Mouse (Mus musculus) embryonic fibroblast, embryonic 13.5 days (primary cell): ENCODE measurements at regions not wholly inside any gene's neighbourhood (a gene's known extent, or its start where the extent isn't known, plus 50 kb on each side); places are given as distances from the start of the nearest gene placed in this dataset.

Experiments
- H3K27ac ChIP-seq: 2 replicates; pipeline ENCODE4 v1.5.1; 2012; ENCODE audit warnings: low read length, control low read depth, inconsistent platforms; ENCODE audit not compliant: insufficient read depth
- H3K4me1 ChIP-seq: 2 replicates; pipeline ENCODE4 v1.6.1; 2011; ENCODE audit warnings: low read length; ENCODE audit not compliant: control insufficient read depth, insufficient read depth
- H3K4me3 ChIP-seq: 2 replicates; pipeline ENCODE4 v1.5.1; 2011; ENCODE audit warnings: mild to moderate bottlenecking, control low read depth, low read length; ENCODE audit not compliant: insufficient read depth
- CTCF ChIP-seq: IDR thresholded peaks from 2 replicates; pipeline ENCODE4 v1.5.1; 2011; ENCODE audit warnings: mild to moderate bottlenecking, control low read depth, low read length, moderate library complexity, borderline replicate concordance; ENCODE audit not compliant: insufficient read depth
- POLR2A ChIP-seq: IDR thresholded peaks from 2 replicates; pipeline ENCODE4 v1.6.1; 2011; ENCODE audit warnings: low read depth, mild to moderate bottlenecking, control low read depth, low read length, moderate library complexity

DNA sequence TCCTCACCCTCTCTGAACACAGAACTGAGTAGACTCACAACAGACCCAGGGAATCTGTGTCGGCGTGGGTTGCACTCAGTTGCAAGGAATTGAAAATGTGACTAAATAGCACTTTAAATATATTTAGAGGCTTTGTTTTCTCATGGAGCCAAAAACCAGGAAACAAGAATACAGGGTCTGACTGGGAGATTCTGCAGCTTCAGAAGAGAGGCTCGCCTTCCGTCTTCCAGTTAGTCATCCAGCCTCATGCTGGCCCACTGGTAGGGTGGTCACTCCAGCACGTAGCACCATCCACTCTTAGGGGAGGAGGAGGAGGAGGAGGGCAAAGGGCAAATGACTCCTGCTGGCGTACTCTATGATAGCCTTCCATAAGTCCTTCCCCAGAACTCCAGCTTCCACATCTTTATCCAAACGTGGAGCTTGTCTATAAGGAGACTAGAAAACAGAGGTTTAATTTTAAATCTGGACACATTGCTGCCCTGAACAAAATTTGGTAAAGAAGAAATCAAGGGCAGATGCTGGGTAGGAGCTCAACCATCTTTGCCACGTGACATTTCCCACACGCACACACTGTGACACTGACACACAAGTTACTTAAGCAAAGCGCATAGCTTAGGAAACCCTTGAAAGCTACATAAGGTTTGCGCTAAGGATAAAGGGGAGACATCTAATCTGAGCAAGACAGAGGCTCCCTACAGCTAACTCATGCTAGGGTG lies 60.8 kb downstream of the Mis18a start:
- Histone ChIP-seq H3K4me3 (no peak overlapping the region), H3K27ac (no peak overlapping the region), H3K4me1 (no peaks in the 10 kb centered on the region)
- TF ChIP-seq POLR2A (no peak), CTCF (no peak)

DNA sequence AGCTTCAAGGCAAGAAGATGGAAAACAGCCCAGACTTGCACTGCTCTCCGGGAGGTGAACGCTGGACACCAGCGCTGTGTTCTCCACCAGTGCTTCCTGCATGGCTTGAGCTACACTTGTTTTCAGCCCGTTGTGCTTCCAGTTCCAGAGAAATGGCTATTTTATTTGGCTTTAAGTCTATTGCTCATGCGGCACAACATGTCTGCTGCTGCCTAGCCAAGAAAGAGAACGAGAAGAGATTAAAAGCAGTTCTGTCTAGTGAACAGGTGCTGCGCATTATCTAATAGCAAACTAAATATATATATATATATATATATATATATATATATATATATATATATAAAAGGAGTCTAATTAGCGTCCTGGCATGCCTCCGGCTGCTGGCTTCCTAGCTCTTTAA lies 63.1 kb downstream of the Mis18a start:
- no peaks in the 10 kb centered on the region for H3K4me1 ChIP-seq
- H3K4me3 ChIP-seq = no peak overlapping the region
- H3K27ac ChIP-seq = no peak overlapping the region
- TF ChIP-seq POLR2A (no peak), CTCF (no peak)

DNA sequence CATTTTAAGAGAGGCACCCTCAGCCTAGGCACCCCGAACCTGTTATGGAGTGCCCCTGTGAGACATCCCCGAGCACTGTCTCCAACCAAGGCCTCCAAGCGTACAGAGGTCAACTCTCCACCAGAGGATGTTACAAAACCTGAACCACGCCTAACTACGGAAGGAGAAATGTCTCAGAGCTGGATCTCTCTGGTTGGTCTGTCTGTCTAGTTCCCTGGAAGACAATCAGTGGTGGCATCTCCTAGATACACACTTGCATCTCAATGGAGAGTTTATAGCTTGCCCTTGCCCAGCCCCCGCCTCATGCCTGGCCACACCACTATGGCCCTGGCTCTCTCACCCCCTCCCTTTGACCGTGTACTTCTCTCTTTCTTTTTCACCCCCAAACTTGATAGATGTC lies 69.2 kb downstream of the Mis18a start:
- no peak overlapping the region for H3K27ac ChIP-seq
- no peak for TF ChIP-seq CTCF
- no peak for TF ChIP-seq POLR2A
- no peak overlapping the region for H3K4me3 ChIP-seq

DNA sequence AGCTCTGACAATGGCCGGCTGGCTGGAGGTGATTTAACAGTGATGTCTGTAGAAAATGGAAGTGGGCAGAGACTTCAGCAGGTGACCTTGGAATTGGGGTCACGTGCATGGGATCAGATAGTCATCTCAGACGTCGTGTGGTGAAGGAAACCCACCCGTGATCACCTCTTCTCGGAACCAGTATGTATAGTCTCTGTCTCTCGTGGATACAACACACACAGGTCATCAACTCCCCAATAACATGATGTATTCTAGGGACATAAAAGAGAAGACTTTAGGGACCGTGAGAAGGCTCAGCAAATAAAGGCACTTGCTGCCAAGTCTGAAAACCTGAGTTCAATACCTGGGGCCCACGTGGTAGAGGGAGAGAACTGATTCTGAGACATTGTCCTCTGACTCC lies 70.2 kb downstream of the Mis18a start:
- H3K4me3 ChIP-seq = no peak overlapping the region
- H3K4me1 ChIP-seq = no peaks in the 10 kb centered on the region
- no peak for TF ChIP-seq CTCF
- TF ChIP-seq POLR2A = no peak
- no peak overlapping the region for H3K27ac ChIP-seq

More for the DNA sequence above, 69.2 kb downstream of the Mis18a start:
- no peaks in the 10 kb centered on the region for H3K4me1 ChIP-seq

DNA sequence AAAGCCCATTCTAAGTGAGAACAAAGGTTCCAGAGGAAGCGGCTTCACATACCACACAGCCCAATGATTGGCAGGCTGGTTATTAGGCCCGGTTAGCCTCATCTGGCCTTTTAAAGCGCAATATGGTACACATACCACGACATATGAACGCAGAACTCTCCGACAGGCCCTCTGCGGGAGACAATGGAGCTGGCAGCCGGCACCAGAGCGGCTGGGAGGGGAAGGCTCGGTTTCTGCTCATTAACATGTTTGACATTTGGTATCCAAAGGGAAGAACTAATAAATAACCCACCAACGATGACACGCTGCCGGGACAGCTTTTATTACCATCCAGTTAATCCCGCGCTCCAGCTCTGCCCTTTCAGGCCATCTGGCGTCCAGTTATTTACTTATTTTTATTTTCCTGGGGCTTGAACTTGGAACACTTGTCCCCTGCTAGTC lies 70.6 kb downstream of the Mis18a start:
- Histone ChIP-seq H3K4me1 (no peaks in the 10 kb centered on the region), H3K27ac (no peak overlapping the region), H3K4me3 (no peak overlapping the region)
- TF ChIP-seq CTCF = no peak
- TF ChIP-seq POLR2A = no peak

DNA sequence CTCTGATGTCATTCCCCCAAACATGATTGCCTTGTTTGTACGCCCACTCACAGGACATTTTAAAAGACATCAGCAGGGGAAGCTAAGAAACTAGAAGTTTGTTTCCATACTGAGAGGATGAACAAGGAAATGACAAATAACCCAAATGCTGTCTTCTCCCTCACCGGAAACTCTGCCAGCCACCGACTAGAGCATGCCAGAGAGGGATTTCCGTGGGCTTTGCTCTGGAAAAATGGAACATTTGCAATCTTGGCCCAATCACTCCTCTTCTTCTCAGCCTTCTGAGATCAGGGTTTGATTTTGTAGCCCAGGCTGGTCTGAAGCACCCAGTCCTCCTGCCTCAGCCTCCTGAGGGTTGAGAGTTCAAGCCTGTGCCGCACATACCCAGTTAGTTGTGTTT lies 72.4 kb downstream of the Mis18a start:
- H3K27ac ChIP-seq = no peak overlapping the region
- TF ChIP-seq CTCF (no peak), POLR2A (no peak)
- H3K4me1 ChIP-seq = no peaks in the 10 kb centered on the region
- H3K4me3 ChIP-seq = no peak overlapping the region

DNA sequence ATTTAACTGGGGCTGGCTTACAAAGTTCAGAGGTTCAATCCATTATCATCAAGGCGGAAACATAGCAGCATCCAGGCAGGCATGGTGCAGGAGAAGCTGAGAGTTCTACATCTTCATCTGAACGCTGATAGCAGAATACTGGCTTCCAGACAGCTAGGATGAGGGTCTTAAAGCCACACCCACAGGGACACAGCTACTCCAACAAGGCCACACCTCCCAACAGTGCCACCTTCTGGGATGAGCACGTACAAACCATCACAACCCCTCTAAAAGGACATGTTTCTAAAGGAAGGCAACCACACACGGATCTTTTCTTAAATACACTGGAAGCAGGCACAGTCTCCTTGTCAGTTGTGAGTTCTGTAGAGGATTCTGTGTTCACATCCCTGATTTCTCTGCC lies 74.4 kb downstream of the Mis18a start:
- TF ChIP-seq CTCF = no peak
- TF ChIP-seq POLR2A = no peak
- Histone ChIP-seq H3K27ac (no peak overlapping the region), H3K4me3 (no peak overlapping the region), H3K4me1 (no peaks in the 10 kb centered on the region)

DNA sequence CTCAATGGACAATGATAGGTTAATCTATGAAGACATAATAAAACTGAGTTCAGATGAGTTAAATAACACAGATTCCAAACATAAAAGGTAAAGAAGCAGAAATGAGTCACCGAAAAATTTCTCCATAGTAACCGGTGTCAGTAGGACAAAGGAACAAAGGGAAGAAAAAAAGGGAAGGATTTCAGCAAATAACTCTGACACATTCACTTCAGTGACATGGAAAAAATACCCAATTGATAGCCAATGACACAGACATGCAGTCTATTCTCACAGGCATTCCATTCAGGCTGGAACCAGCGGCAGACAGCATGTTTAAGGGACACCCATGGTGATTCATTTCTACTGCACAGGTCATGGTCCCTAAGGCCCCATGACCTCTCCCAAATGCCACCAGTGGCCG lies 79.0 kb downstream of the Mis18a start:
- Histone ChIP-seq H3K27ac (no peak overlapping the region), H3K4me3 (no peak overlapping the region), H3K4me1 (no peaks in the 10 kb centered on the region)
- no peak for TF ChIP-seq POLR2A
- no peak for TF ChIP-seq CTCF

DNA sequence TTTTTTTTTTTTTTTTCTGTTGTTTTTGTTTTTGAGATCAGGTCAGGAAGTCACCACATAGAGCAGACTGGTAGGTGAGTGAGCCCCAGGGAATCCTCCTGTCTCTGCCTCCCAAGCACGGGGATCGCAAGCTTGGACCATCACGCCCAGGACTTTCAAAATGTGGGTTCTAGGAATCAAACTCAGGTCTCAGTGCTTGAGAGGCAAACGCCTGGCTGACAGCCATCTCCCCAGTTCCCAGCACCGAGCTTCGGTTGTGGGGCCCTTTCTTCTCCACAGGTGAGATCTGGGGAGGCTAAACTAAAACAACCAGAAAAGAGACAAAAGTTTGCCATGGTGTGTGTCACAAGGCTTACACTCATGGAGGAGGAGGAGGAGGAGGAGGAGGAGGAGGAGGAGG lies 84.5 kb downstream of the Mis18a start:
- Histone ChIP-seq H3K4me3 (no peak overlapping the region), H3K4me1 (no peaks in the 10 kb centered on the region), H3K27ac (no peak overlapping the region)
- no peak for TF ChIP-seq CTCF
- TF ChIP-seq POLR2A = no peak

DNA sequence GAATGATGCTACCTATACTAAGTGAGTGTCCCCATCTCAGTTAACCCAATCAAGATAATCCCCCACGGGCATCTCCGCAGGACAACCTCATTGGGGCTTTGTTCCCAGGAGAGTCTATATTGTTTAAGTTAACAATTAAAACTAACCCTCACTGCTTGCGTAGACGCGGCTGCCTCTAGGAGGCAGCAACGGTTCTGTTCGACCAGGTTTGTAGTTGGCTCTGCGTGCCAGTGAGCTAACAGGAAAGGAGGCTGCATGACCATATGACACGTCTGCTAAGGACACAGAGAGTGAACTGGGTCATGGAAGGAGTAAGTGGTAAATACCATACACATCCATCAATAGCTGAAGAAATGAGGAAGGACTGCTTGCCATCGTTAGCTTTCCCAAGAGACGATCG lies 92.0 kb downstream of the Mis18a start:
- no peak overlapping the region for H3K27ac ChIP-seq
- no peaks in the 10 kb centered on the region for H3K4me1 ChIP-seq
- TF ChIP-seq POLR2A = no peak
- TF ChIP-seq CTCF = no peak
- H3K4me3 ChIP-seq = no peak overlapping the region
